In the genomic region with DNA sequence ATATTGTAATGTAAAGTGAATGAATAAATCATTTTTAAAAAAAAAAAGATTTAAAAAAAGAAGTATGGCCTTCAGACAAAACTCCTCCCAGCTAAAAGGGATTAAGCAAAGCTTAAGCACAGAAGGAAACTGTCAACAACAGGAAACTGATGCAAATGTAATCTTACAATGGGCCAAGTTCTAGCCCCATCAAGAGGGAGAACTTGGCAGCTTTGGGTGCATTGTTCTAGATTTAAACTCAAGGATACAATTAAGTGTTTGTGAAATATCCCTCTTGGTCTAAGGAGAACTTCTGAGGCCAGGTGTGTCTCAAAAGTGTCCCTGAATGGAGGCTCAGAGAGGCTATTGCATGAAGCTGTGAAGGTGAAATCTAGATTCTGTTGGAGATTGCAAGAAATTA, we compare ENCODE assay signal across 22 mouse cellular contexts.
A peak's percentile ranks its signal among the peaks of the same experiment; 100 is the strongest.
DNase-seq lines count a peak whose midpoint lies in the region; ATAC-seq and TF ChIP-seq lines count a peak whose summit lies in the region.
"Had no signal": no experiment of that assay in that cellular context is flagged by ENCODE, and none has a peak within 500 bp of the region (broad histone marks: within the 10 kb centered on the region; RNA-seq: fewer than 3 reads in every experiment).

No protein-coding gene starts in this region.

- DNase-seq in ES-CJ7 (ENCODE audit: low read depth, low spot score) (peak; percentile 83), ES-E14 (ENCODE audit: low read depth, low spot score) (peak; percentile 27), ZHBTc4 (ENCODE audit: low read depth, low spot score) (peak; percentile 71), liver (no peak)
- DNase-seq: adrenal gland, adult 2 months; adrenal gland, postnatal 10 days; adrenal gland, postnatal 25 days; cerebellum, adult 11 months; cerebellum, adult 18-20 months; cerebellum, adult 8-10 months; cerebellum, adult 9-11 months; cerebellum, postnatal 14 days; cerebellum, postnatal 36 days; embryo, embryonic 11 days had no signal

- no peak for ATAC-seq in monocyte, adult 5-6 weeks (replicated peaks; ENCODE audit: insufficient number of reproducible peaks, low FRiP score, low TSS enrichment, poor library complexity, severe bottlenecking)
- ATAC-seq: forebrain, embryonic 14.5 days; forebrain, embryonic 16.5 days had no signal

- in situ Hi-C loops in ES-E14 (cut with MboI; ENCODE audit: low sequenced_read_pairs in 2 of 2, unreplicated experiment in 2 of 2), result no loop called here

- H3K4me3 ChIP-seq in ES-E14 (ENCODE audit: insufficient read depth in 1 of 2, low read depth in 1 of 2, low read length in 2 of 2, poor library complexity in 1 of 2, severe bottlenecking in 1 of 2), result no peak overlapping the region
- H3K4me3 ChIP-seq: embryonic facial prominence, embryonic 13.5 days; embryonic facial prominence, embryonic 15.5 days; erythroblast, embryonic 14.5 days; forebrain, embryonic 10.5 days; forebrain, embryonic 12.5 days had no signal

- no peak overlapping the region for H3K27ac ChIP-seq in ES-E14 (ENCODE audit: insufficient read depth, low read depth, low read length, poor library complexity, severe bottlenecking)
- H3K27ac ChIP-seq: embryonic facial prominence, embryonic 13.5 days; embryonic facial prominence, embryonic 15.5 days; forebrain, embryonic 10.5 days; forebrain, embryonic 12.5 days had no signal

- H3K36me3 ChIP-seq in ES-E14 (ENCODE audit: control insufficient read depth, insufficient read depth, low read length, poor library complexity, severe bottlenecking), result no peaks in the 10 kb centered on the region
- H3K36me3 ChIP-seq: embryonic facial prominence, embryonic 13.5 days; embryonic facial prominence, embryonic 15.5 days; forebrain, embryonic 10.5 days; forebrain, embryonic 12.5 days had no signal

- no peaks in the 10 kb centered on the region for H3K9me3 ChIP-seq in ES-E14 (ENCODE audit: control insufficient read depth, insufficient read depth, low read depth, low read length)
- H3K9me3 ChIP-seq: embryonic facial prominence, embryonic 13.5 days; embryonic facial prominence, embryonic 15.5 days; forebrain, embryonic 10.5 days; forebrain, embryonic 12.5 days had no signal

- no peak overlapping the region for H3K9ac ChIP-seq in ES-E14 (ENCODE audit: insufficient read depth, low read depth, low read length, poor library complexity, severe bottlenecking)
- H3K9ac ChIP-seq: embryonic facial prominence, embryonic 13.5 days; embryonic facial prominence, embryonic 15.5 days; forebrain, embryonic 12.5 days had no signal

- peaks cover 0 to 2% of the 10 kb centered on the region in 2 experiments; a peak in 1 of 4 replicates for H3K4me1 ChIP-seq in ES-E14 (ENCODE audit: control insufficient read depth in 2 of 2, insufficient read depth in 2 of 2, low read length in 2 of 2, poor library complexity in 1 of 2)
- H3K4me1 ChIP-seq: embryonic facial prominence, embryonic 13.5 days; embryonic facial prominence, embryonic 15.5 days; forebrain, embryonic 10.5 days; forebrain, embryonic 12.5 days had no signal

TF ChIP-seq in ES-E14, 5 proteins besides CTCF, POLR2A, EP300 and RAD21:
- TF ChIP-seq HCFC1 (IDR thresholded peaks at IDR 0.05; ENCODE audit: borderline replicate concordance, insufficient read depth, low read length) (no peak), ZNF384 (IDR thresholded peaks at IDR 0.05; ENCODE audit: low read depth, low read length) (no peak), CHD2 (IDR thresholded peaks at IDR 0.05; ENCODE audit: low read depth, low read length) (no peak), MAFK (IDR thresholded peaks at IDR 0.05; ENCODE audit: insufficient read depth, low read depth, low read length) (no peak), ZC3H11A (IDR thresholded peaks at IDR 0.05; ENCODE audit: borderline replicate concordance, low read depth, low read length) (no peak)
